Mouse (Mus musculus) myocyte (in vitro differentiated cells): Measurements from ENCODE around the gene Selenow. TPM values are rescaled to one million over a fixed set of nuclear protein-coding genes. Genes with fewer than 3 reads are reported as not detected.

ENCODE experiments used
- H3K27me3 ChIP-seq: one replicate; pipeline ENCODE4 v1.6.1; 2011; ENCODE audit not compliant: control insufficient read depth, insufficient read depth, insufficient read length
- H3K36me3 ChIP-seq: one replicate; pipeline ENCODE4 v1.6.1; 2011; ENCODE audit not compliant: control insufficient read depth, insufficient read depth
- H3K4me2 ChIP-seq: one replicate; pipeline ENCODE4 v1.6.1; 2011; ENCODE audit warnings: low read depth, control low read depth
- H3K4me3 ChIP-seq: one replicate; pipeline ENCODE4 v1.5.1; 2011; ENCODE audit warnings: mild to moderate bottlenecking, control low read depth, moderate library complexity
- H3K79me2 ChIP-seq: one replicate; pipeline ENCODE4 v1.6.1; 2011; ENCODE audit not compliant: control insufficient read depth, insufficient read depth
- H3ac ChIP-seq: one replicate; pipeline ENCODE4 v1.6.1; 2011; ENCODE audit not compliant: control insufficient read depth, insufficient read length
- CEBPB ChIP-seq: IDR thresholded peaks from 2 replicates; pipeline ENCODE4 v1.6.1; 2011; ENCODE audit warnings: mild to moderate bottlenecking, moderate library complexity; ENCODE audit not compliant: poor library complexity, insufficient read depth, severe bottlenecking
- E2F4 ChIP-seq: IDR thresholded peaks from one replicate; pipeline ENCODE4 v1.6.1; 2011; ENCODE audit warnings: mild to moderate bottlenecking, control low read depth, moderate library complexity; ENCODE audit not compliant: insufficient read depth
- MAX ChIP-seq: IDR thresholded peaks from one replicate; pipeline ENCODE4 v1.6.1; 2011; ENCODE audit warnings: low read depth, mild to moderate bottlenecking, control low read depth
- MYOD1 ChIP-seq, 3 experiments: IDR thresholded peaks; one replicate each; pipeline ENCODE4 v1.6.1; 2011; ENCODE audit warnings: control low read depth in 2 of 3, low read depth in 2 of 3, mild to moderate bottlenecking in 2 of 3, moderate library complexity in 1 of 3; ENCODE audit not compliant: insufficient read length in 2 of 3, control insufficient read depth in 1 of 3
- MYOG ChIP-seq, 3 experiments: IDR thresholded peaks; one replicate each; pipeline ENCODE4 v1.6.1; 2011; ENCODE audit warnings: control low read depth in 2 of 3, low read depth in 2 of 3, mild to moderate bottlenecking in 2 of 3; ENCODE audit not compliant: insufficient read length in 2 of 3, control insufficient read depth in 1 of 3, insufficient read depth in 1 of 3
- POLR2A ChIP-seq: IDR thresholded peaks from one replicate; pipeline ENCODE4 v1.6.1; 2011; ENCODE audit warnings: low read depth, mild to moderate bottlenecking, control low read depth, moderate library complexity; ENCODE audit not compliant: insufficient read length
- POLR2AphosphoS2 ChIP-seq: IDR thresholded peaks from one replicate; pipeline ENCODE4 v1.6.1; 2011; ENCODE audit warnings: low read depth, control low read depth; ENCODE audit not compliant: insufficient read length
- REST ChIP-seq: IDR thresholded peaks from one replicate; pipeline ENCODE4 v1.6.1; 2011; ENCODE audit warnings: mild to moderate bottlenecking, control low read depth, moderate library complexity; ENCODE audit not compliant: insufficient read depth, insufficient read length
- SRF ChIP-seq: IDR thresholded peaks from one replicate; pipeline ENCODE4 v1.6.1; 2011; ENCODE audit warnings: low read depth; ENCODE audit not compliant: control insufficient read depth, insufficient read length
- TCF12 ChIP-seq: IDR thresholded peaks from one replicate; pipeline ENCODE4 v1.6.1; 2011; ENCODE audit warnings: mild to moderate bottlenecking, control low read depth; ENCODE audit not compliant: poor library complexity, insufficient read depth, severe bottlenecking
- TCF3 ChIP-seq: IDR thresholded peaks from one replicate; pipeline ENCODE4 v1.6.1; 2011; ENCODE audit warnings: low read depth, control low read depth; ENCODE audit not compliant: insufficient read length
- USF1 ChIP-seq: IDR thresholded peaks from one replicate; pipeline ENCODE4 v1.6.1; 2011; ENCODE audit warnings: low read depth, mild to moderate bottlenecking, control low read depth, moderate library complexity
- polyA plus RNA-seq: library from polyadenylated mRNA; unstranded; fragments of >200 nt; fragmentation: generic; extraction: Trizol; gene quantifications from one replicate; pipeline ENCODE4 v1.2.1, GENCODE M21; 2012; ENCODE audit warnings: missing spikeins

Gene Selenow
- polyA plus RNA-seq, 1 experiment: 507 TPM

DNA sequence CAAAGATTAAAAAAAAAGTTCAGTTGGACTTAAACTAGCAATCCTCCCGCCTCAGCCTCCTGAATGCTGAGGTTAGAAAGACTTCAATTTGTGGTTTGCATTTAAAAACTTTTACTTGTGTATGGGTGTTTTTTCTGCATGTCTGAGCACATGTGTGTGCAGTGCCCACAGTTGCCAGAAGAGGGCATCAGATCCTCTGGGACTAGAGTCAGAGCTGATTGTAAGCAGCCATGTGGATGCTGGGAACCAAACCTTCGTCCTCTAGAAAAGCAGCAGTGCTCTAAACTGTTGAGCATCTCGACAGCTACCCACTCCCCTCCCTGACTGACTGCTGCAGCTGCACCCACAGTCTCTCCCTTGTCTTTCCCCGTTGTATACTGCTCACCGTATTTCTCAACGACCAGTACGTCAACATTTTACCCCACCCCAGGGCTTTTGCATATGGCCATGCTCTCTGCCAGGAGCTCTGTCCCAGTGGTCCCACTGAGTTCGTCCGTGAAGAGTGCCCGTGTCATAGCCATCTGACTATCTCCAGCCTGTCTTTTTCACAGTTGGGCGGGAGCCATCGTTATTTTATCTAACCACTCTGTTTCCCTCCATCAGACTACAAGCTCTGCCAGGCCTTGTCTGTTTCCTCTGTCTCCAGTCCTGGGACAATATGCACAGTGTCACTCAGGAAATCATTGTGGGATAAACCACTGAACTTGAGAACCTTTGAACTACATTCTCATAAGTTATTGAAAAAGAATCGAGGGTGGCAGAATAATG is 31.3 kb upstream of the Selenow start:
- Histone ChIP-seq H3K79me2 (no peaks in the 10 kb centered on the region), H3K4me2 (no peak overlapping the region), H3K4me3 (no peak overlapping the region), H3K36me3 (peaks cover 51% of the 10 kb centered on the region), H3K27me3 (no peaks in the 10 kb centered on the region), H3ac (no peak overlapping the region)
- TF ChIP-seq POLR2AphosphoS2 (peak; percentile 24), POLR2A (no peak)

DNA sequence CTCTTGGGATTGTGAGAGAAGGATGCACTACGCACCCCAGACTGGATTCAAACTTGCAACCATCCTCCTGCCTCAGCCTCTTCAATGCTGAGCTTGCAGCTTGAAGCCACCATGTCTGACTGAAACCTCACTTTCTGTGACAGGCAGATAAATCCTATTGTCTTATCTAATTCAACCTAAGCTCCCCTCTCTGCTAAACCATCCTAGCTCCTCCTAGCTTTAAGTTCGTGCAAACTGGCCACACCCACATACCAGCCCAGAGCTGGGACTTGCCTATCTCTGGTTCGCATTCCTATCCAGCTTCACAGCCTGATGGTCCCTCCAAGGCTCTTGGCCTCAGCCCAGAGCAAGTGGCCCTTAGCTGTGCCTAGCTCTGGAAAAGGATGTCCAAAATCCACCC is 30.2 kb upstream of the Selenow start:
- Histone ChIP-seq H3K4me3 (no peak overlapping the region), H3K36me3 (peaks cover 51% of the 10 kb centered on the region), H3K27me3 (no peaks in the 10 kb centered on the region), H3ac (no peak overlapping the region), H3K79me2 (no peaks in the 10 kb centered on the region), H3K4me2 (no peak overlapping the region)
- TF ChIP-seq MYOD1 (IDR thresholded peaks at IDR 0.05; ENCODE audit: control insufficient read depth in 1 of 3, insufficient read length in 2 of 3, low read depth in 2 of 3) (no peak), E2F4 (no peak), TCF12 (no peak), REST (no peak), MYOG (IDR thresholded peaks at IDR 0.05; ENCODE audit: control insufficient read depth in 1 of 3, insufficient read depth in 1 of 3, insufficient read length in 2 of 3, low read depth in 2 of 3) (no peak), MAX (no peak), POLR2A (no peak), TCF3 (no peak), CEBPB (no peak), SRF (no peak), POLR2AphosphoS2 (no peak), USF1 (no peak)

GRCm38 (mm10) chr7:15950008-15950407 is 27.8 kb upstream of the Selenow start:
- peak overlapping the region; percentile 75 for H3K4me2 ChIP-seq
- no peaks in the 10 kb centered on the region for H3K27me3 ChIP-seq
- peaks cover 33% of the 10 kb centered on the region for H3K36me3 ChIP-seq

DNA sequence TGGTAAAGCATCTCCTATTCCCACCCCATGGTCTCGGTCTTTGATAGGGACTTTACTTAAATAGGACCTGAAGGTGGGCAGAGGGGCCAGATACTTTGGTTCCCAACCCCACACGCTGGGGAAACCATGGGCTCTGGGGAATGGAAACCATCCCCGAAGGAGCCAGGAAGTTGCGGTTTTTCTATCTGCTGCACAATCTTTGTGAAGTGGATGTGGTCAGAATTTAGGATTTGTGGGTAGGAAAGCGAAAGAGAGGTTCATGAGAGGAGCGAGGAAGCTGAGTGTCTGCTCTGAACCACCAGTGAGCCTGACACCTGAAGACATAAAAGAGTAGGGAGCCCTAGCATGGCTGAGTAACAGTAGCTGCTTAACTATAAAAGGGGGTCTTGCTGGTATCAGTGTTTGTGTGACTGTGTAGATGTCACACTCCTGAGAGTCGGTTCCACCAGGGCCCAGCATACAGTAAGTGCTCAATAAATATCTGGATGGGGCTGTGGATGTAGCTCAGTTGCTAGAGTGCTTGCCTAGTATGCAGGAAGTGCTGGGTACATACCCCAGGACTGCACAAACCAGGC is 27.1 kb upstream of the Selenow start:
- Histone ChIP-seq H3K79me2 (peaks cover 13% of the 10 kb centered on the region), H3K27me3 (no peaks in the 10 kb centered on the region), H3ac (no peak overlapping the region), H3K36me3 (peaks cover 30% of the 10 kb centered on the region), H3K4me2 (peak overlapping the region; percentile 75), H3K4me3 (peak overlapping the region; percentile 10)
- TF ChIP-seq CEBPB (no peak), TCF3 (no peak)

More at GRCm38 (mm10) chr7:15950008-15950407, 27.8 kb upstream of the Selenow start:
- Histone ChIP-seq H3ac (no peak overlapping the region), H3K4me3 (no peak overlapping the region), H3K79me2 (peaks cover 6% of the 10 kb centered on the region)
- TF ChIP-seq E2F4 (no peak), MAX (no peak)

DNA sequence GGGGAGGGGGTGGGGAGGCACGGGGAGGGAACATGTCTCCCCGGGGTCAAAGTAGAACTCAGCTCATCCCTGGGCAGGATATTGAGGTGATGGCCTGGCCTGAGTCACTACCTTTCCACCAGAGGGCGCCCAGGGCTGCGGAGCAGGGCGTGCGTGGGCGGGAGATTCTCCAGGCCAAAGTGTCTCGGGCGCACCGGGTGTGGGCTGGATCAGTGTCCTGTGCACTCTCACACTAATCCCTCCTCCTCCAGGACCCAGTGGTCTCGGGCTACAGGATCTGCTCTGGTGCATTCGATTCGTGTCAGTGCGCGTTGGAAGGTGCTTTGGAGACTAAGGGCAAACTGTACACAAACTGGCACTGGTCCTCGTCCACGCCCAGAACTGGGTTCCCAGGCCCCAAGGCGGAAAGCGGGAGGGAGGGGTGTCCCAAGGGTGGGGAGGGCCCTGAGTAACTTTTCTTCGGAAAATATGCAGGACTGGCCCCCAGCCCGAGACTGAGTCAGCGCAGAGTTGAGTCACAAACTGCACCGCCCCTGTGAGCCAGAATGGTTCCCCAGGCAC is 26.3 kb upstream of the Selenow start:
- H3K4me2 ChIP-seq: peak overlapping the region; percentile 75
- H3ac ChIP-seq: no peak overlapping the region
- H3K4me3 ChIP-seq: peak overlapping the region; percentile 10
- H3K36me3 ChIP-seq: peaks cover 21% of the 10 kb centered on the region
- peaks cover 21% of the 10 kb centered on the region for H3K79me2 ChIP-seq
- no peaks in the 10 kb centered on the region for H3K27me3 ChIP-seq
- TF ChIP-seq MYOG (IDR thresholded peaks at IDR 0.05; ENCODE audit: control insufficient read depth in 1 of 3, insufficient read depth in 1 of 3, insufficient read length in 2 of 3, low read depth in 2 of 3) (peak in 1 of 3 experiments; percentile 43), USF1 (no peak), POLR2A (peak; percentile 34), MYOD1 (IDR thresholded peaks at IDR 0.05; ENCODE audit: control insufficient read depth in 1 of 3, insufficient read length in 2 of 3, low read depth in 2 of 3) (peak in 1 of 3 experiments; percentile 26), REST (no peak), POLR2AphosphoS2 (peak; percentile 91)
